Mouse (Mus musculus) induced T-regulatory cell, adult 2 months (primary cell): Measurements from ENCODE around the gene Ebf1.

Experiments
- DNase-seq: peaks from one replicate; pipeline ENCODE4 v3.0.0-alpha.2; 2012; ENCODE audit warnings: low read depth

The Ebf1 gene

GRCm38 (mm10) chr11:44777331-44778310 is 160.5 kb downstream of the Ebf1 start:
- no peak for DNase-seq

- DNase-seq, result no peak
Observed at GRCm38 (mm10) chr11:44779030-44779429, 161.9 kb downstream of the Ebf1 start.

GRCm38 (mm10) chr11:44784255-44785029 is 167.3 kb downstream of the Ebf1 start:
- no peak for DNase-seq

- DNase-seq, result no peak
Observed at GRCm38 (mm10) chr11:44785063-44785462, 167.9 kb downstream of the Ebf1 start.

GRCm38 (mm10) chr11:44785479-44785878 is 168.4 kb downstream of the Ebf1 start:
- no peak for DNase-seq

- no peak for DNase-seq
Observed at GRCm38 (mm10) chr11:44788003-44788402, 170.9 kb downstream of the Ebf1 start.

- DNase-seq, result no peak
Observed at GRCm38 (mm10) chr11:44792816-44793215, 175.7 kb downstream of the Ebf1 start.

GRCm38 (mm10) chr11:44794883-44795282 is 177.8 kb downstream of the Ebf1 start:
- no peak for DNase-seq

GRCm38 (mm10) chr11:44795767-44796166 is 178.7 kb downstream of the Ebf1 start:
- no peak for DNase-seq

- no peak for DNase-seq
Observed at GRCm38 (mm10) chr11:44798270-44798669, 181.2 kb downstream of the Ebf1 start.

GRCm38 (mm10) chr11:44804046-44804445 is 186.9 kb downstream of the Ebf1 start:
- no peak for DNase-seq

GRCm38 (mm10) chr11:44806589-44806988 is 189.5 kb downstream of the Ebf1 start:
- DNase-seq, result no peak

- DNase-seq, result no peak
Observed at GRCm38 (mm10) chr11:44808855-44809546, 191.9 kb downstream of the Ebf1 start.

- DNase-seq, result no peak
Observed at GRCm38 (mm10) chr11:44811007-44811406, 193.9 kb downstream of the Ebf1 start.

- no peak for DNase-seq
Observed at GRCm38 (mm10) chr11:44812193-44812746, 195.2 kb downstream of the Ebf1 start.

GRCm38 (mm10) chr11:44813534-44813933 is 196.4 kb downstream of the Ebf1 start:
- DNase-seq, result no peak

- no peak for DNase-seq
Observed at GRCm38 (mm10) chr11:44814847-44815246, 197.7 kb downstream of the Ebf1 start.

- DNase-seq, result no peak
Observed at GRCm38 (mm10) chr11:44815991-44816390, 198.9 kb downstream of the Ebf1 start.

GRCm38 (mm10) chr11:44822312-44822711 is 205.2 kb downstream of the Ebf1 start:
- no peak for DNase-seq

GRCm38 (mm10) chr11:44832227-44832939 is 215.3 kb downstream of the Ebf1 start:
- no peak for DNase-seq

- DNase-seq, result no peak
Observed at GRCm38 (mm10) chr11:44832940-44833254, 215.8 kb downstream of the Ebf1 start.
